Mouse (Mus musculus): ENCODE data around the gene Nrp2. TPM values are rescaled to one million over a fixed set of nuclear protein-coding genes. Genes with fewer than 3 reads are reported as not detected.

Gene Nrp2
- polyA plus RNA-seq, 1 experiment from 2014 or later = 23.4 TPM

DNA sequence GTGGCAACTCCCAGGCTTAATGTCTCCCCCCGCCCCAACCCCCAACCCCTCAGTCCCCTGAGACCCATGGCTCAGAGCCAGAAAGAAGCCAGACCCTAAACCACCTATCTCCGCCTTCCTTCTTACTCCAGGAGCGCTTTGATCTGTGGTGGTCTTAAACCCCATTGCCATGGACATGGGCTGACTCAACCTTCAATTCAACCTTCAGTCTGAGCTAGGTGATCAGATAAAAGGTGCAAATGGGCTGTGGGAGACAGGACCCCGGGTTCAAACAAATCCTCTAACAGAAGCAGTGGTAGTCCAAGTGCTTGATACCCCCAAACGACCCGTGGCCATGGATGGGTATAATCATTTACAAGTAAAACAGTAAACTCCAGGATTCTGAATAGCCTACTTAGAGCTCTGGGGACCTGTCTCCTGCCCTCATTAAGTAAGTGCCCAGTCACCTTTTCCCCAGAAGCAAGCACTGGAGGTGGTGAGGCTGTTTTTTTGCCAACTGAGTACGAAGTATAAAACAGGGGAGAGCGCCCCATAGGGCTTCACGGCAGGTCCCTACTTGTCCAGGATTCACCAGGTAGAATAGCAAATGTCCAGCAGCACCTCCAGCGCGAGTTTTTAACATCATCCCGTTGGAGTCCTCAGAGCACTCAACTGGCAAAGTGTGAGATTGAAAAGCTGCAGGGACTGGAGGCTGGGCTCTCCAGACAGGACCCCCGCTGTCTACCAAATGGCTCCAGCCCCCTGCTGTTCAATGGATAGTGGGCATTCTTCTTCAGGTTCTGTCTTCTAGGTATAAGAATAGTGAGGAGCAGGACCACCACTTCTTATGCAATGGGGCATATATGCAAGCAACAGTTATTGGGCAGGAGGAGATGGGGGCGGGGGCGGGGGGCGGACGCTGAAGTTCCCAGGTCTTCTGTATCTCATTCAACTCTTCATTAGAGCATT is 5.1 kb downstream of the Nrp2 start:
- peak overlapping the region; percentile 76 for H3K9ac ChIP-seq (ENCODE audit: low read depth, low read length)
- H3K27ac ChIP-seq (ENCODE audit: low read length) = peak overlapping the region; percentile 85
- no peaks in the 10 kb centered on the region; the same call in 1 of the 2 replicates for H3K27me3 ChIP-seq (ENCODE audit: control insufficient read depth, insufficient read depth, low read depth, low read length)
- WGBS = 10% methylated on average over 17 of the region's 17 CpGs
- H3K9me3 ChIP-seq (replicated peaks; ENCODE audit: control insufficient read depth, low read length, poor library complexity, severe bottlenecking) = no peaks in the 10 kb centered on the region
- H3K4me2 ChIP-seq (ENCODE audit: low read length) = peak overlapping the region; percentile 98
- ATAC-seq = no peak
- no peaks in the 10 kb centered on the region for H3K36me3 ChIP-seq (ENCODE audit: control insufficient read depth, insufficient read depth, low read length)
- peaks cover 26% of the 10 kb centered on the region for H3K4me1 ChIP-seq (ENCODE audit: control insufficient read depth, insufficient read depth, low read length)
- peak overlapping the region; percentile 53 for H3K4me3 ChIP-seq (ENCODE audit: low read depth, low read length)

DNA sequence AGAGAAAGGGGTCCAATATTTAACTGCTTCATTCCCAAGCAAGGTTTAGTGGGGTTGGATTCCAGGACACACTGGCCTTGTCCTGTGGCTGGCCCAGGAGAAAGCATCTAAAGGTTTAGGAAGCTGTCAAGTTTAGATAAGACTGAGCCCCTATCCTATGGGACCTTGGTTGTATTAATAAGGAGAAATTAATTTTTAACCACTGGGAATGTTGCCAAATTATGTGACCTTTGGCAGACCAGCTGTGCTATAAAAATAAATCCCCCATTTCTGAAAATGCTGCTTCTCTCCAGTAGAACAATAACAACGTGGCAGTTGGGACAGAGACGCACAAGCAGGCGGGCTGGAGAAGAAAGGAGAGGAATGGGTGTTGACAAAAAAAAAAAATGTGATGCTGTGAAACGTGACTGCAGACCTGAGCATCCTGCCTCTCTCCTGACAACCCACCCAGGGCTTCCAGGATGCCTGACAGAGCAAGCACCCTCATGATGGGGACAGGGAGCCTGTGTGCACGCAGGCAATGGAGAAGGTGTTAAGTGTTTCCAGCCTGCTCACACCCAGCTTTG is 6.8 kb downstream of the Nrp2 start:
- no peak overlapping the region for H3K4me3 ChIP-seq (ENCODE audit: low read depth, low read length)
- H3K9me3 ChIP-seq (replicated peaks; ENCODE audit: control insufficient read depth, low read length, poor library complexity, severe bottlenecking) = no peaks in the 10 kb centered on the region
- WGBS = 37% methylated on average over 5 of the region's 5 CpGs
- no peak overlapping the region for H3K27ac ChIP-seq (ENCODE audit: low read length)
- no peaks in the 10 kb centered on the region for H3K36me3 ChIP-seq (ENCODE audit: control insufficient read depth, insufficient read depth, low read length)
- peak overlapping the region; percentile 16 for H3K4me2 ChIP-seq (ENCODE audit: low read length)
- H3K9ac ChIP-seq (ENCODE audit: low read depth, low read length) = no peak overlapping the region
- no peak for ATAC-seq
- H3K4me1 ChIP-seq (ENCODE audit: control insufficient read depth, insufficient read depth, low read length) = peaks cover 26% of the 10 kb centered on the region
- H3K27me3 ChIP-seq (ENCODE audit: control insufficient read depth, insufficient read depth, low read depth, low read length) = no peaks in the 10 kb centered on the region; the same call in 1 of the 2 replicates

DNA sequence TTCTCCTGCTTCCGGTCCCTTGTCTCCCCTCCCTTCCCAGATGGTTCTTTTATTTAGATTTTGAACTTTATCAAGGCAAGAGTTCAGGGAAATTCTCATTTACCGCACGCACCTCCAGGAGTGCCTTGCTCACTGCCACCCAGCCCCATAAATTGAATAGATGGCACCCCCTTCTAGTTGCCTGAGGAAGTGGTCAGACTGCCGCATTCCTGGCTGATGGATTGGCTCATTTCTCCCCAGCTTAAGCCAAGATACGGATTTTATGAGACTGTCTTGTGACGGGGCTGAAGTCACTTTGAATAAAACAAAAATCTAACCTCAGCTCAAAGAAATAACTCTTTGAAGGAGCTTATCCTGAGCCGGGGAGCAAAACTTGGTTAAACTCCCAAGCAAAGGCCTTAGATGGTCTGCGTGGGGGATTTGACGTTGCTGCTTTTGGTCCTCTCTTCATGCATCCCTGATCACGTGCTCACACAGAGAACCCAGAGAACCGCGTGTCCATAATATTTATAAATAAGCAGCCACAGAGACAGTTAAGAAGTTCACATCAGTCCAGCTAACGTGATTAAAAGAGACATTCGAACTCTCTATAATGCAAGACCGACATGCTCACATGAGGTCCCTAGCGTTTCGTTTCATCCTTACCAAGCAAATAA is 10.1 kb downstream of the Nrp2 start:
- H3K27me3 ChIP-seq (ENCODE audit: control insufficient read depth, insufficient read depth, low read depth, low read length) = no peaks in the 10 kb centered on the region; the same call in 1 of the 2 replicates
- H3K36me3 ChIP-seq (ENCODE audit: control insufficient read depth, insufficient read depth, low read length) = no peaks in the 10 kb centered on the region
- no peak overlapping the region for H3K4me3 ChIP-seq (ENCODE audit: low read depth, low read length)
- H3K9me3 ChIP-seq (replicated peaks; ENCODE audit: control insufficient read depth, low read length, poor library complexity, severe bottlenecking) = no peaks in the 10 kb centered on the region
- H3K4me1 ChIP-seq (ENCODE audit: control insufficient read depth, insufficient read depth, low read length) = peaks cover 31% of the 10 kb centered on the region
- no peak overlapping the region for H3K9ac ChIP-seq (ENCODE audit: low read depth, low read length)
- no peak overlapping the region for H3K4me2 ChIP-seq (ENCODE audit: low read length)
- ATAC-seq = no peak
- H3K27ac ChIP-seq (ENCODE audit: low read length) = no peak overlapping the region
- WGBS = 78% methylated on average over 17 of the region's 17 CpGs

DNA sequence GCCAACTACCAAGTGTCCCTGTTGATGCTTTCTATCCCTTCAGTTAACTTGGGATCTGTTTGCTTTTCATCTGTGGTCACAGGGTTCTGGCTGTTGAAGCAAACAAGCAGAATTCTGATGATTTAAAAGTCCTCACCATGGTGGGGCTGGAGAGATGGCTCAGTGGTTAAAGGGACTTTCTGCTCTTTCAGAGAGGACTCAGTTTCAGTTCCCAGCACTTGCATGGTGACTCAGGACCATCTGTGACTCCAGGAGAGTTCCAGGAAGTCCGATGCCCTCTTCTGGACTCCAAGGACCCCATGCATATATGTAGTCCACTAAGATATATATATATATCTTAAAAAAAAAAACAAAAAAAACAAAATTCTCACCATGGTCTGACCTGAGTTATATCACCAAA is 11.9 kb downstream of the Nrp2 start:
- no peaks in the 10 kb centered on the region for H3K36me3 ChIP-seq (ENCODE audit: control insufficient read depth, insufficient read depth, low read length)
- H3K9me3 ChIP-seq (replicated peaks; ENCODE audit: control insufficient read depth, low read length, poor library complexity, severe bottlenecking) = no peaks in the 10 kb centered on the region
- 100% methylated on average over 1 of the region's 1 CpGs for WGBS
- H3K4me2 ChIP-seq (ENCODE audit: low read length) = no peak overlapping the region
- no peak for ATAC-seq
- H3K27ac ChIP-seq (ENCODE audit: low read length) = no peak overlapping the region
- H3K27me3 ChIP-seq (ENCODE audit: control insufficient read depth, insufficient read depth, low read depth, low read length) = no peaks in the 10 kb centered on the region
- peaks cover 25% of the 10 kb centered on the region for H3K4me1 ChIP-seq (ENCODE audit: control insufficient read depth, insufficient read depth, low read length)
- H3K4me3 ChIP-seq (ENCODE audit: low read depth, low read length) = no peak overlapping the region
- H3K9ac ChIP-seq (ENCODE audit: low read depth, low read length) = no peak overlapping the region

DNA sequence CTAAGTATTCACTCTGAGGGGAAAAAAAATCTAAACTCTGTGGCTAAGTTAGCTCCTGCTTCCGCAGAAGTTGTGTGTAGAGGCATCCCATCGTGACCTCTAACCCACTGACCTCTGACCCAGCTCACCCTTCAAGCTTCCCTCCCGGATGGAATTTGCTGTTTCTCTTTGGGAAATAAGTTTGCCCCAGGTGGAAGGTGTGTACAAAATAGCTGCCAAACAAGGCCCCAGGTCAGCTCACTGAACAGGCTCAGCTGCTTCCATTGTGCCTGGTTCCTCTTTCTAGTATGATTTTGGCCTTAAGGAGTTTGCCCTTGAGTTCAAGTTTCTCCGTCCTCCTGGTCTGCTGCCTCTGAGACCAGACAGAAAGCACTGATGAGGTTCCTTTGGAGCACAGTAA is 12.6 kb downstream of the Nrp2 start:
- H3K27me3 ChIP-seq (ENCODE audit: control insufficient read depth, insufficient read depth, low read depth, low read length) = no peaks in the 10 kb centered on the region
- H3K36me3 ChIP-seq (ENCODE audit: control insufficient read depth, insufficient read depth, low read length) = no peaks in the 10 kb centered on the region
- H3K4me1 ChIP-seq (ENCODE audit: control insufficient read depth, insufficient read depth, low read length) = peaks cover 23% of the 10 kb centered on the region
- 63% methylated on average over 4 of the region's 4 CpGs for WGBS
- no peaks in the 10 kb centered on the region for H3K9me3 ChIP-seq (replicated peaks; ENCODE audit: control insufficient read depth, low read length, poor library complexity, severe bottlenecking)
- no peak for ATAC-seq
- no peak overlapping the region; the same call in 1 of the 2 replicates for H3K4me2 ChIP-seq (ENCODE audit: low read length)
- no peak overlapping the region for H3K27ac ChIP-seq (ENCODE audit: low read length)
- H3K9ac ChIP-seq (ENCODE audit: low read depth, low read length) = no peak overlapping the region
- no peak overlapping the region for H3K4me3 ChIP-seq (ENCODE audit: low read depth, low read length)

DNA sequence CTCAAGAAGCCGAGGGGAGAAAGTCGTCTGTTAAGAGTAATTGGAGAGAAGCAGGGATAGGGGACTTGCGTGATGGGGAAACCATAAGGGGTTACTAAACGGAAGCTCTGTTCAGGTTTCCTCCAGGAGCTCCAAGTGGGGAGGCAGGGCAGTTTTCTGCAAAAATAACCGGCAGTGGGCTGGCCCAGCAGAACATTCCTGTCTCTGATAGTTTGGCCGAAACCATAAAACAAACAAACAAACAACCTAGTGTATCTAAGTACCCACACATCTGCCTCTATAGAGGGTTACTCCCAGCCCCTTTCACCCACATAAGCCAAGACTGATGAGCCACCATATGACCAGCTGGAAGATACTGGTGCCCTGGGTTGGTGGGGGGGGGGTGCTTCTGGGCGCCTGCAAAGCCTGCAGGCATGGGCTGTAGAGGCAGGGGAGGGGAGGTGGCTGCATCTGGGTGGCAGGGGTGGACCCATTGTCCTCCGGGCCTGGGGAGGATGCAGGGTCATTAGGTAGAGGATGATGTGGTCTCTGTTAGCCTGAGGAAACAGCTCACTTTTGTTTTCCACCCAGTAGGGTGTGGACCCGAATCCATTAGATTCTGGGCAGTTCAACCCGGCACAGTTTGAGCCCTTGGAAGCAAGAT is 13.9 kb downstream of the Nrp2 start:
- 31% methylated on average over 10 of the region's 10 CpGs for WGBS
- H3K4me1 ChIP-seq (ENCODE audit: control insufficient read depth, insufficient read depth, low read length) = peaks cover 21% of the 10 kb centered on the region
- peak; percentile 47; the same call in 1 of the 2 replicates for ATAC-seq
- H3K9me3 ChIP-seq (replicated peaks; ENCODE audit: control insufficient read depth, low read length, poor library complexity, severe bottlenecking) = no peaks in the 10 kb centered on the region
- no peaks in the 10 kb centered on the region for H3K36me3 ChIP-seq (ENCODE audit: control insufficient read depth, insufficient read depth, low read length)
- H3K27me3 ChIP-seq (ENCODE audit: control insufficient read depth, insufficient read depth, low read depth, low read length) = no peaks in the 10 kb centered on the region
- peak overlapping the region; percentile 22 for H3K4me2 ChIP-seq (ENCODE audit: low read length)
- no peak overlapping the region for H3K9ac ChIP-seq (ENCODE audit: low read depth, low read length)
- no peak overlapping the region for H3K4me3 ChIP-seq (ENCODE audit: low read depth, low read length)
- H3K27ac ChIP-seq (ENCODE audit: low read length) = no peak overlapping the region

DNA sequence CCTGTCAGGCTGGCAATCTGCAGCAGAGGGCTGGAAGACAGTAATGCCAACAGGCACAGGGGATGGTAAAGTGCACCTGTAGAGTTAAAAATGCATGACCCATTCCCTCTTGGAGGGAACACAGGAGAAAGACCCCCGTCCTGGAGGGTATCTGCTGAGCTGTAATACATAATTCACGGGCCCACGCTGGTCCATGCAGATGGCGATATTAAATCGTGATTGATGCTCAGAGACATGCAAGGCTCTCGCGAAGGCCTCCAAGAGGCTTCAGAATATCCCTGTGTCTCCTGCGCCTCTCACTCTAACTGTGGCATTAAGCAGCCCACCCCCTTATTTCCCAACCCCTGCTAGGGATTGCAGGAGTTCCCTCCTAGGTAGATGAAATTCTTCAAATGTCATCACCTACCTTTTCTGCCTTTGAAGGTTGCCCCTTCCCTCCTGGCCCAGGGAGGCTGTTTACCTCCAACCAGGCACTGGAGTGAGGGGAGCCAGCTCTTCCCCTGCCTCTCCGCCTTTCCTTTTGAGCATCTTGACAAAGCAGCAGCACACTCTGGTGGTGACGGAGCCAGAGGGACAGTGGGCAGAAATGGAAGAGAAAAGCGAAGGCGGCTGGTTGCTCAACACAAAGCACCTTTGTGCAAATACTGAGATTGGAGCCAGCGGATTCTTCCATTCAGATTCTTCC is 14.6 kb downstream of the Nrp2 start:
- H3K9ac ChIP-seq (ENCODE audit: low read depth, low read length) = 0 out of 2 replicates have a peak overlapping the region, but pooled peaks have one; percentile 4
- peak; percentile 85 for ATAC-seq
- no peak overlapping the region for H3K27ac ChIP-seq (ENCODE audit: low read length)

DNA sequence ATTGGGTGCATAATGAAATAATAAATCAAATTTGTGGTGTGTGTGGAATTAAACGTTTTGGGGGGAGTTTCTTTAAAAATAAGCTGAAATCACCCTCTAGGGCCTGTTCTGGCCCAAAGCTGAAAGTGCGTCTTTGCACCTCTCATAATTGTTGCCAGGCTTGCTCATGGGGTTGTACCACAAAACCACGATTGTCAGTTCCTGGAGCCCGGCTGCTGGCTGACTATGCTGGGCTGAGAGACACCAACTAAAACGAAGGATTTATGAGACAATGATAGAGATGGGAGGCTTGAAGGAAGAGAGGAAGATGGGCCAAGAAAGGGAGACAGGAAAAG is 15.1 kb downstream of the Nrp2 start:
- Histone ChIP-seq H3K4me1 (ENCODE audit: control insufficient read depth, insufficient read depth, low read length) (peaks cover 21% of the 10 kb centered on the region), H3K9me3 (replicated peaks; ENCODE audit: control insufficient read depth, low read length, poor library complexity, severe bottlenecking) (no peaks in the 10 kb centered on the region; the same call in 1 of the 2 replicates), H3K4me3 (ENCODE audit: low read depth, low read length) (no peak overlapping the region), H3K4me2 (ENCODE audit: low read length) (no peak overlapping the region), H3K27me3 (ENCODE audit: control insufficient read depth, insufficient read depth, low read depth, low read length) (no peaks in the 10 kb centered on the region), H3K27ac (ENCODE audit: low read length) (peak overlapping the region; percentile 45; the same call in 1 of the 2 replicates), H3K36me3 (ENCODE audit: control insufficient read depth, insufficient read depth, low read length) (peaks cover 9% of the 10 kb centered on the region; the same call in 1 of the 2 replicates), H3K9ac (ENCODE audit: low read depth, low read length) (no peak overlapping the region)
- WGBS = 53% methylated on average over 5 of the region's 5 CpGs
- no peak for ATAC-seq

More for the DNA sequence above, 14.6 kb downstream of the Nrp2 start:
- Histone ChIP-seq H3K27me3 (ENCODE audit: control insufficient read depth, insufficient read depth, low read depth, low read length) (no peaks in the 10 kb centered on the region), H3K9me3 (replicated peaks; ENCODE audit: control insufficient read depth, low read length, poor library complexity, severe bottlenecking) (no peaks in the 10 kb centered on the region; the same call in 1 of the 2 replicates), H3K4me3 (ENCODE audit: low read depth, low read length) (no peak overlapping the region), H3K4me1 (ENCODE audit: control insufficient read depth, insufficient read depth, low read length) (peaks cover 21% of the 10 kb centered on the region), H3K4me2 (ENCODE audit: low read length) (peak overlapping the region; percentile 22; the same call in 1 of the 2 replicates), H3K36me3 (ENCODE audit: control insufficient read depth, insufficient read depth, low read length) (peaks cover 4% of the 10 kb centered on the region; the same call in 1 of the 2 replicates)
- 39% methylated on average over 13 of the region's 13 CpGs for WGBS

Data from midbrain, embryonic 16.5 days (tissue).